Comparison of ENCODE assay signal across 8 mouse cellular contexts in the genomic region with DNA sequence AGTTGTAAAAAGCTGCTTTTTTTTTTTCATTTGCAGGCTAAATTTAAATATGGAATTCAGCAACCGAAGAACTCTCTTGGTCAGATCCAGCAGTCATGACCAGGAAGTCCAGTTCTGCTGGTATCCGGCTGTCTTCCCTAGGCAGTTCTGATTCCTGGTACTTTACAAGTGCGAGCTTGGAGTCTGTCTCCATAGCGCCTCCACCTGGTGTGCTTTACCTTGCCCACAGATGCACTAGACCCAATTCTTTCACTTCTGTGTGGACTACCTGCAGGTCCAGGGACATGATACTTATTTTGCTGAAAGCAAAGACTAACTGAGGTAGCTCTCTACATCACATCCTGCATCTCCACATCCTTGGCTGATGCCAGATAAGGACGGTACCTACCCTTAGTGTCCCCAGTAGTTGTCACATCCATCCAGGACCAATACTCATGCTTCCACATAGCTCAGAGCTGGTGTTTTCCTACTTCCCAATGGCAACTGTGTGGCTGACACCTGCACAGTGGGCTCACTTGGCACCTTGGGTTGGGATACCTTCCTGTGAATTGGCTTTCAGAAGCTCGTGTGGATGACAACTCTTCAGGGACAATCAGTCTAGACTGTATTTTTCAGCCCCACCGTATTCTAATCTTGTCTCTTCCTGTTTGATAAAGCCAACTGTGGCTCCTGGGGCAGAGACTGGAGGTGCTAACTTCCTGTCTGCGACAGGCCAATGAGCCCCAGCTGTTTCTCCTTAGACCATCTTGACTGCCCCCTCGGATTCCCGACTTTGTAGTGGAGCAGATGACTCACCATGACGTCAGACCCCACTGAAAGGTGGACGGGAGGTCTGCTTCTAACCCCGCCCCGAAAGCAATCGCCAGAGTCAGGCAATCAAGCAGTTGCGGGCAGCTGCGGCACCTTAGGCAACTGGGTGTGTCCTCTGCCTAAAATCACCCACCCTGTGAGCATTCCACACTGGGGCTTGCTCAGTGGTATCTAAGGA.
DNase-seq lines count a peak whose midpoint lies in the region; ATAC-seq and TF ChIP-seq lines count a peak whose summit lies in the region.

No protein-coding gene starts in this region.

- H3K27ac ChIP-seq in midbrain, embryonic 11.5 days (ENCODE audit: low read depth, low read length): no peak overlapping the region
- H3K27ac ChIP-seq in midbrain, embryonic 14.5 days (replicated peaks; ENCODE audit: low read depth, low read length): no peak overlapping the region
- peak overlapping the region; percentile 6 for H3K27ac ChIP-seq in heart, embryonic 15.5 days
- peak overlapping the region; percentile 68 for H3K27ac ChIP-seq in limb, embryonic 15.5 days
- peak overlapping the region; percentile 44 for H3K27ac ChIP-seq in olfactory bulb, adult 2 months (ENCODE audit: insufficient read depth, low read depth, low read length)

- H3K4me2 ChIP-seq in midbrain, embryonic 11.5 days: no peak overlapping the region
- no peak overlapping the region for H3K4me2 ChIP-seq in midbrain, embryonic 14.5 days (ENCODE audit: low read length)
- peak overlapping the region; percentile 50 for H3K4me2 ChIP-seq in heart, embryonic 15.5 days
- no peak overlapping the region for H3K4me2 ChIP-seq in limb, embryonic 15.5 days

- ATAC-seq in midbrain, embryonic 11.5 days (ENCODE audit: low FRiP score): no peak
- no peak for ATAC-seq in midbrain, embryonic 14.5 days (ENCODE audit: low FRiP score, low TSS enrichment)
- peak; percentile 37; the same call in 1 of the 2 replicates for ATAC-seq in heart, embryonic 15.5 days (replicated peaks; ENCODE audit: insufficient number of reproducible peaks, insufficient read depth, low FRiP score, low read depth)
- no peak; the same call in 1 of the 2 replicates for ATAC-seq in limb, embryonic 15.5 days (ENCODE audit: insufficient number of reproducible peaks, low FRiP score, low TSS enrichment, low read depth)

- peak; percentile 67 for DNase-seq in midbrain, embryonic 11.5 days (ENCODE audit: low spot score, missing footprints)
- no peak for DNase-seq in midbrain, embryonic 14.5 days
- peak; percentile 34 to 53 for DNase-seq in adrenal gland, adult 18-20 months (ENCODE audit: low spot score in 2 of 2)
- DNase-seq in left cerebral cortex, adult 8-10 months (ENCODE audit: low spot score in 2 of 2): no peak
- DNase-seq in layer of hippocampus, postnatal 25 days (ENCODE audit: extremely low spot score in 1 of 2, low spot score in 1 of 2): no peak

- H3K9ac ChIP-seq in midbrain, embryonic 11.5 days (ENCODE audit: low read length): no peak overlapping the region
- H3K9ac ChIP-seq in midbrain, embryonic 14.5 days (replicated peaks; ENCODE audit: low read length): no peak overlapping the region
- no peak overlapping the region for H3K9ac ChIP-seq in heart, embryonic 15.5 days
- H3K9ac ChIP-seq in limb, embryonic 15.5 days: no peak overlapping the region

- TF ChIP-seq POLR2A in olfactory bulb, adult 2 months (IDR thresholded peaks at IDR 0.05; ENCODE audit: insufficient read depth, low read depth, low read length): no peak

- H3K27me3 ChIP-seq in midbrain, embryonic 11.5 days (ENCODE audit: control insufficient read depth, insufficient read depth, low read length): no peaks in the 10 kb centered on the region
- no peaks in the 10 kb centered on the region for H3K27me3 ChIP-seq in midbrain, embryonic 14.5 days (ENCODE audit: control insufficient read depth, insufficient read depth, low read length)
- no peaks in the 10 kb centered on the region for H3K27me3 ChIP-seq in heart, embryonic 15.5 days
- H3K27me3 ChIP-seq in limb, embryonic 15.5 days: no peaks in the 10 kb centered on the region

- 81% methylated on average over 17 of the region's 17 CpGs for WGBS in midbrain, embryonic 11.5 days
- WGBS in midbrain, embryonic 14.5 days: 86% methylated on average over 17 of the region's 17 CpGs
- 31% methylated on average over 17 of the region's 17 CpGs for WGBS in heart, embryonic 15.5 days
- 40% methylated on average over 17 of the region's 17 CpGs for WGBS in limb, embryonic 15.5 days
- WGBS in olfactory bulb, adult 2 months: 62% methylated on average over 17 of the region's 17 CpGs

- 0 out of 2 replicates have a peak, but pooled peaks cover 7% of the 10 kb centered on the region for H3K4me1 ChIP-seq in midbrain, embryonic 11.5 days (ENCODE audit: control insufficient read depth, insufficient read depth, low read length)
- peaks cover 6% of the 10 kb centered on the region for H3K4me1 ChIP-seq in midbrain, embryonic 14.5 days (ENCODE audit: control insufficient read depth, insufficient read depth, low read length)
- peaks cover 26% of the 10 kb centered on the region for H3K4me1 ChIP-seq in heart, embryonic 15.5 days (replicated peaks)
- peaks cover 17% of the 10 kb centered on the region for H3K4me1 ChIP-seq in limb, embryonic 15.5 days
- H3K4me1 ChIP-seq in olfactory bulb, adult 2 months (ENCODE audit: control insufficient read depth, insufficient read depth, low read length): peaks cover 21% of the 10 kb centered on the region

- H3K4me3 ChIP-seq in midbrain, embryonic 11.5 days (ENCODE audit: low read depth, low read length): no peak overlapping the region
- no peak overlapping the region for H3K4me3 ChIP-seq in midbrain, embryonic 14.5 days (replicated peaks; ENCODE audit: low read depth, low read length)
- H3K4me3 ChIP-seq in heart, embryonic 15.5 days: peak overlapping the region; percentile 31
- no peak overlapping the region for H3K4me3 ChIP-seq in limb, embryonic 15.5 days
- H3K4me3 ChIP-seq in olfactory bulb, adult 2 months (ENCODE audit: insufficient read depth, low read depth, low read length): no peak overlapping the region

- H3K9me3 ChIP-seq in midbrain, embryonic 11.5 days (ENCODE audit: control insufficient read depth, low read length): no peaks in the 10 kb centered on the region
- H3K9me3 ChIP-seq in midbrain, embryonic 14.5 days (ENCODE audit: control insufficient read depth, low read length): no peaks in the 10 kb centered on the region
- no peaks in the 10 kb centered on the region for H3K9me3 ChIP-seq in heart, embryonic 15.5 days (replicated peaks)
- no peaks in the 10 kb centered on the region for H3K9me3 ChIP-seq in limb, embryonic 15.5 days

- no peak for TF ChIP-seq CTCF in olfactory bulb, adult 2 months (IDR thresholded peaks at IDR 0.05; ENCODE audit: insufficient read depth, low read depth, low read length)

- H3K36me3 ChIP-seq in midbrain, embryonic 11.5 days (ENCODE audit: control insufficient read depth, insufficient read depth, low read length): no peaks in the 10 kb centered on the region
- H3K36me3 ChIP-seq in midbrain, embryonic 14.5 days (ENCODE audit: control insufficient read depth, insufficient read depth, low read length): no peaks in the 10 kb centered on the region
- H3K36me3 ChIP-seq in heart, embryonic 15.5 days: no peaks in the 10 kb centered on the region
- no peaks in the 10 kb centered on the region for H3K36me3 ChIP-seq in limb, embryonic 15.5 days

Comparison
In these comparisons a context has a peak if more than half of its experiments do, and no peak if none do; other contexts are left out.
1. DNase-seq: peak in midbrain, embryonic 11.5 days (single experiment) and adrenal gland, adult 18-20 months (2 of 2); none in midbrain, embryonic 14.5 days (single experiment), left cerebral cortex, adult 8-10 months (0 of 2) and layer of hippocampus, postnatal 25 days (0 of 2).
2. H3K27ac ChIP-seq: peak in heart, embryonic 15.5 days (single experiment), limb, embryonic 15.5 days (single experiment) and olfactory bulb, adult 2 months (single experiment); none in midbrain, embryonic 11.5 days (single experiment) and midbrain, embryonic 14.5 days (single experiment).